Mouse (Mus musculus): ENCODE measurements around the gene Serpinb1a. TPM values are rescaled to one million over a fixed set of nuclear protein-coding genes. Genes with fewer than 3 reads are reported as not detected.

Serpinb1a gene
- polyA plus RNA-seq, 1 experiment from 2014 or later: 2.2 TPM

GRCm38 (mm10) chr13:32806820-32807219 lies 44.2 kb downstream of the Serpinb1a start:
- H3K9me3 ChIP-seq: no peaks in the 10 kb centered on the region
- H3K4me2 ChIP-seq: no peak overlapping the region
- no peak overlapping the region for H3K9ac ChIP-seq
- no peaks in the 10 kb centered on the region for H3K27me3 ChIP-seq
- peaks cover 41% of the 10 kb centered on the region for H3K36me3 ChIP-seq
- H3K4me1 ChIP-seq (replicated peaks): peaks cover 28% of the 10 kb centered on the region
- no peak overlapping the region for H3K27ac ChIP-seq (replicated peaks)
- H3K4me3 ChIP-seq: no peak overlapping the region
- 73% methylated on average over 7 of the region's 7 CpGs for WGBS
- ATAC-seq (ENCODE audit: low read depth): no peak

GRCm38 (mm10) chr13:32803701-32804345 lies 47.2 kb downstream of the Serpinb1a start:
- Histone ChIP-seq H3K4me2 (peak overlapping the region; percentile 70), H3K9ac (peak overlapping the region; percentile 90), H3K27me3 (no peaks in the 10 kb centered on the region), H3K4me3 (peak overlapping the region; percentile 89), H3K36me3 (peaks cover 26% of the 10 kb centered on the region), H3K27ac (replicated peaks) (no peak overlapping the region), H3K4me1 (replicated peaks) (peaks cover 34% of the 10 kb centered on the region), H3K9me3 (no peaks in the 10 kb centered on the region)
- ATAC-seq (ENCODE audit: low read depth): no peak
- WGBS: 55% methylated on average over 4 of the region's 4 CpGs

GRCm38 (mm10) chr13:32802259-32803081 lies 48.5 kb downstream of the Serpinb1a start, which contains the start of gene D930007J09Rik:
TSS of gene D930007J09Rik (minus strand) at chr13:32802849.
- peaks cover 31% of the 10 kb centered on the region for H3K4me1 ChIP-seq (replicated peaks)
- ATAC-seq (ENCODE audit: low read depth): peak; percentile 80
- peak within 1 kb of the TSS; percentile 90 for H3K9ac ChIP-seq

GRCm38 (mm10) chr13:32801693-32802221 lies 49.2 kb downstream of the Serpinb1a start, which contains the start of gene Wrnip1:
TSS of gene Wrnip1 (plus strand) at chr13:32802038.
- peak within 1 kb of the TSS; percentile 94 for H3K27ac ChIP-seq (replicated peaks)
- WGBS: under 1% methylated on average over 49 of the region's 51 CpGs

More at GRCm38 (mm10) chr13:32802259-32803081, 48.5 kb downstream of the Serpinb1a start, which contains the start of gene D930007J09Rik:
- Histone ChIP-seq H3K9me3 (no peaks in the 10 kb centered on the region), H3K36me3 (peaks cover 13% of the 10 kb centered on the region), H3K4me2 (peak within 1 kb of the TSS; percentile 70), H3K27me3 (no peaks in the 10 kb centered on the region), H3K4me3 (peak within 1 kb of the TSS; percentile 89), H3K27ac (replicated peaks) (peak within 1 kb of the TSS; percentile 94)
- WGBS: under 1% methylated on average over 95 of the region's 95 CpGs

GRCm38 (mm10) chr13:32800859-32801258 lies 50.1 kb downstream of the Serpinb1a start:
- H3K4me3 ChIP-seq: peak overlapping the region; percentile 89; the same call in 1 of the 2 replicates
- peaks cover 31% of the 10 kb centered on the region for H3K4me1 ChIP-seq (replicated peaks)
- H3K9ac ChIP-seq: peak overlapping the region; percentile 56; the same call in 1 of the 2 replicates

More at GRCm38 (mm10) chr13:32801693-32802221, 49.2 kb downstream of the Serpinb1a start, which contains the start of gene Wrnip1:
- peaks cover 31% of the 10 kb centered on the region for H3K4me1 ChIP-seq (replicated peaks)
- H3K4me2 ChIP-seq: peak within 1 kb of the TSS; percentile 70
- no peaks in the 10 kb centered on the region for H3K9me3 ChIP-seq
- peaks cover 8% of the 10 kb centered on the region for H3K36me3 ChIP-seq
- peak within 1 kb of the TSS; percentile 90 for H3K9ac ChIP-seq
- H3K4me3 ChIP-seq: peak within 1 kb of the TSS; percentile 89
- no peaks in the 10 kb centered on the region for H3K27me3 ChIP-seq
- ATAC-seq (ENCODE audit: low read depth): peak; percentile 99

GRCm38 (mm10) chr13:32799131-32799530 lies 51.9 kb downstream of the Serpinb1a start:
- WGBS: 84% methylated on average over 2 of the region's 2 CpGs
- Histone ChIP-seq H3K4me2 (no peak overlapping the region), H3K4me1 (replicated peaks) (peaks cover 20% of the 10 kb centered on the region), H3K27ac (replicated peaks) (no peak overlapping the region), H3K9ac (no peak overlapping the region), H3K9me3 (no peaks in the 10 kb centered on the region), H3K4me3 (no peak overlapping the region), H3K27me3 (no peaks in the 10 kb centered on the region), H3K36me3 (no peaks in the 10 kb centered on the region)
- no peak for ATAC-seq (ENCODE audit: low read depth)

More at GRCm38 (mm10) chr13:32800859-32801258, 50.1 kb downstream of the Serpinb1a start:
- Histone ChIP-seq H3K9me3 (no peaks in the 10 kb centered on the region), H3K27ac (replicated peaks) (peak overlapping the region; percentile 57; the same call in 1 of the 2 replicates), H3K36me3 (no peaks in the 10 kb centered on the region), H3K27me3 (no peaks in the 10 kb centered on the region), H3K4me2 (peak overlapping the region; percentile 55)
- no peak for ATAC-seq (ENCODE audit: low read depth)

GRCm38 (mm10) chr13:32797085-32797484 lies 53.9 kb downstream of the Serpinb1a start:
- H3K27ac ChIP-seq (replicated peaks): no peak overlapping the region
- no peak overlapping the region for H3K4me2 ChIP-seq
- H3K27me3 ChIP-seq: no peaks in the 10 kb centered on the region
- no peak overlapping the region for H3K9ac ChIP-seq
- H3K36me3 ChIP-seq: no peaks in the 10 kb centered on the region
- no peak for ATAC-seq (ENCODE audit: low read depth)
- H3K4me1 ChIP-seq (replicated peaks): peaks cover 6% of the 10 kb centered on the region; the same call in 1 of the 2 replicates
- no peaks in the 10 kb centered on the region for H3K9me3 ChIP-seq
- WGBS: 78% methylated on average over 1 of the region's 1 CpGs
- H3K4me3 ChIP-seq: no peak overlapping the region

- Histone ChIP-seq H3K9me3 (no peaks in the 10 kb centered on the region), H3K9ac (no peak overlapping the region), H3K4me3 (no peak overlapping the region), H3K4me2 (no peak overlapping the region), H3K36me3 (no peaks in the 10 kb centered on the region), H3K27me3 (no peaks in the 10 kb centered on the region), H3K4me1 (replicated peaks) (no peaks in the 10 kb centered on the region), H3K27ac (replicated peaks) (no peak overlapping the region)
- ATAC-seq (ENCODE audit: low read depth): no peak
- 89% methylated on average over 5 of the region's 5 CpGs for WGBS
Observed at GRCm38 (mm10) chr13:32795166-32795565, 55.8 kb downstream of the Serpinb1a start.

- 63% methylated on average over 2 of the region's 2 CpGs for WGBS
- Histone ChIP-seq H3K4me2 (no peak overlapping the region), H3K36me3 (no peaks in the 10 kb centered on the region)
Observed at GRCm38 (mm10) chr13:32794619-32795018, 56.4 kb downstream of the Serpinb1a start.

More at GRCm38 (mm10) chr13:32794619-32795018, 56.4 kb downstream of the Serpinb1a start:
- Histone ChIP-seq H3K9me3 (no peaks in the 10 kb centered on the region), H3K27ac (replicated peaks) (no peak overlapping the region), H3K9ac (no peak overlapping the region), H3K4me1 (replicated peaks) (no peaks in the 10 kb centered on the region), H3K4me3 (no peak overlapping the region), H3K27me3 (no peaks in the 10 kb centered on the region)
- ATAC-seq (ENCODE audit: low read depth): no peak

Measured in neural tube, embryonic 13.5 days (tissue).